Mouse (Mus musculus): ENCODE data around the gene Mterf1b. TPM values are rescaled to one million over a fixed set of nuclear protein-coding genes. Genes with fewer than 3 reads are reported as not detected.
"Not testable (repeated sequence)": the region's sequence is repeated elsewhere in the genome, so short reads cannot be mapped to it uniquely, and the experiment has no call there.

The Mterf1b gene
- 2.9 and 4.1 TPM in 2 replicates for polyA plus RNA-seq (2016; fragmentation: Nextera tagmentation; extraction: Ambion mirVana)

- H3K4me1 ChIP-seq; H3K36me3 ChIP-seq; H3K9me3 ChIP-seq (replicated peaks); H3K27ac ChIP-seq; H3K27me3 ChIP-seq: not testable (repeated sequence)
- 0 out of 2 replicates have a peak within 1 kb of the TSS, but pooled peaks have one; percentile 41 for H3K9ac ChIP-seq
- H3K4me2 ChIP-seq (replicated peaks) = peak within 1 kb of the TSS; percentile 58
- peak within 1 kb of the TSS; percentile 35 for H3K4me3 ChIP-seq
- ATAC-seq (ENCODE audit: low FRiP score) = peak; percentile 98
- 62% methylated on average over 11 of the region's 37 CpGs for WGBS
Observed at GRCm38 (mm10) chr5:4191671-4192480, at the start of gene Mterf1b. Mterf1b (plus strand) TSS chr5:4192367.

- not testable (repeated sequence) for H3K36me3 ChIP-seq; H3K9ac ChIP-seq; H3K4me3 ChIP-seq; ATAC-seq (ENCODE audit: low FRiP score); H3K27me3 ChIP-seq; H3K27ac ChIP-seq; H3K4me1 ChIP-seq; H3K9me3 ChIP-seq (replicated peaks); H3K4me2 ChIP-seq (replicated peaks)
- WGBS = 76% methylated on average over 5 of the region's 5 CpGs
Observed at GRCm38 (mm10) chr5:4159418-4160071, 32.6 kb upstream of the Mterf1b start.

- H3K9me3 ChIP-seq (replicated peaks) = no peaks in the 10 kb centered on the region
- no peak overlapping the region for H3K4me2 ChIP-seq (replicated peaks)
- no peak for ATAC-seq (ENCODE audit: low FRiP score)
- H3K4me3 ChIP-seq = no peak overlapping the region
- H3K9ac ChIP-seq = no peak overlapping the region
- WGBS = 93% methylated on average over 3 of the region's 3 CpGs
- no peak overlapping the region for H3K27ac ChIP-seq
- no peaks in the 10 kb centered on the region for H3K36me3 ChIP-seq
- H3K4me1 ChIP-seq = no peaks in the 10 kb centered on the region
- no peaks in the 10 kb centered on the region for H3K27me3 ChIP-seq
Observed at GRCm38 (mm10) chr5:4161554-4161953, 30.6 kb upstream of the Mterf1b start.

- 68% methylated on average over 7 of the region's 7 CpGs for WGBS
- H3K4me3 ChIP-seq = no peak overlapping the region
- H3K9me3 ChIP-seq (replicated peaks) = no peaks in the 10 kb centered on the region
- no peak overlapping the region for H3K4me2 ChIP-seq (replicated peaks)
- H3K27ac ChIP-seq = no peak overlapping the region
- H3K27me3 ChIP-seq = no peaks in the 10 kb centered on the region
- no peak for ATAC-seq (ENCODE audit: low FRiP score)
- no peaks in the 10 kb centered on the region for H3K4me1 ChIP-seq
- no peaks in the 10 kb centered on the region for H3K36me3 ChIP-seq
- H3K9ac ChIP-seq = no peak overlapping the region
Observed at GRCm38 (mm10) chr5:4162461-4162860, 29.7 kb upstream of the Mterf1b start.

- not testable (repeated sequence) for H3K4me3 ChIP-seq; H3K4me2 ChIP-seq (replicated peaks); H3K9me3 ChIP-seq (replicated peaks); H3K36me3 ChIP-seq; H3K4me1 ChIP-seq; H3K27me3 ChIP-seq; ATAC-seq (ENCODE audit: low FRiP score); H3K27ac ChIP-seq; H3K9ac ChIP-seq
- 63% methylated on average over 6 of the region's 6 CpGs for WGBS
Observed at GRCm38 (mm10) chr5:4167813-4168529, 24.2 kb upstream of the Mterf1b start.

- 85% methylated on average over 4 of the region's 4 CpGs for WGBS
Observed at GRCm38 (mm10) chr5:4168530-4168926, 23.6 kb upstream of the Mterf1b start.

GRCm38 (mm10) chr5:4176421-4176820 lies 15.7 kb upstream of the Mterf1b start:
- H3K9me3 ChIP-seq (replicated peaks); ATAC-seq (ENCODE audit: low FRiP score); H3K4me3 ChIP-seq; H3K27ac ChIP-seq; H3K36me3 ChIP-seq; H3K4me2 ChIP-seq (replicated peaks); H3K4me1 ChIP-seq; H3K9ac ChIP-seq; H3K27me3 ChIP-seq: not testable (repeated sequence)
- WGBS = 83% methylated on average over 3 of the region's 3 CpGs

More at GRCm38 (mm10) chr5:4168530-4168926, 23.6 kb upstream of the Mterf1b start:
- not testable (repeated sequence) for H3K4me2 ChIP-seq (replicated peaks); H3K27ac ChIP-seq; H3K36me3 ChIP-seq; H3K4me1 ChIP-seq; H3K4me3 ChIP-seq; H3K9ac ChIP-seq; H3K27me3 ChIP-seq; H3K9me3 ChIP-seq (replicated peaks)
- peak; percentile 38; the same call in 1 of the 2 replicates for ATAC-seq (ENCODE audit: low FRiP score)

GRCm38 (mm10) chr5:4179364-4179763 lies 12.8 kb upstream of the Mterf1b start:
- H3K36me3 ChIP-seq = no peaks in the 10 kb centered on the region
- H3K9ac ChIP-seq = no peak overlapping the region
- H3K27ac ChIP-seq = no peak overlapping the region
- no peak overlapping the region for H3K4me2 ChIP-seq (replicated peaks)
- no peak overlapping the region for H3K4me3 ChIP-seq
- no peaks in the 10 kb centered on the region for H3K4me1 ChIP-seq
- H3K27me3 ChIP-seq = no peaks in the 10 kb centered on the region
- no peaks in the 10 kb centered on the region for H3K9me3 ChIP-seq (replicated peaks)
- ATAC-seq (ENCODE audit: low FRiP score) = no peak
- WGBS = 83% methylated on average over 6 of the region's 6 CpGs

GRCm38 (mm10) chr5:4186815-4187214 lies 5.4 kb upstream of the Mterf1b start:
- no peak overlapping the region for H3K4me2 ChIP-seq (replicated peaks)
- no peak overlapping the region for H3K27ac ChIP-seq
- H3K4me1 ChIP-seq = no peaks in the 10 kb centered on the region
- no peaks in the 10 kb centered on the region for H3K36me3 ChIP-seq
- ATAC-seq (ENCODE audit: low FRiP score) = no peak
- no peaks in the 10 kb centered on the region for H3K27me3 ChIP-seq
- H3K9me3 ChIP-seq (replicated peaks) = no peaks in the 10 kb centered on the region; the same call in none of the 2 replicates
- 71% methylated on average over 4 of the region's 4 CpGs for WGBS
- H3K4me3 ChIP-seq = no peak overlapping the region
- no peak overlapping the region for H3K9ac ChIP-seq

- 0 out of 2 replicates have a peak overlapping the region, but pooled peaks have one; percentile 41 for H3K9ac ChIP-seq
- ATAC-seq (ENCODE audit: low FRiP score); H3K27me3 ChIP-seq; H3K9me3 ChIP-seq (replicated peaks); H3K27ac ChIP-seq; H3K36me3 ChIP-seq; H3K4me1 ChIP-seq: not testable (repeated sequence)
- 11% methylated on average over 15 of the region's 27 CpGs for WGBS
- peak overlapping the region; percentile 35 for H3K4me3 ChIP-seq
- H3K4me2 ChIP-seq (replicated peaks) = peak overlapping the region; percentile 58
Observed at GRCm38 (mm10) chr5:4192481-4193246, 497 bp downstream of the Mterf1b start.

GRCm38 (mm10) chr5:4193247-4193628 lies 1.1 kb downstream of the Mterf1b start:
- no peak overlapping the region for H3K4me3 ChIP-seq
- H3K4me2 ChIP-seq (replicated peaks) = peak overlapping the region; percentile 58
- no peaks in the 10 kb centered on the region for H3K36me3 ChIP-seq
- H3K9ac ChIP-seq = no peak overlapping the region
- peaks cover 3% of the 10 kb centered on the region for H3K4me1 ChIP-seq
- ATAC-seq (ENCODE audit: low FRiP score) = no peak
- no peaks in the 10 kb centered on the region for H3K27me3 ChIP-seq
- 88% methylated on average over 5 of the region's 5 CpGs for WGBS
- no peak overlapping the region for H3K27ac ChIP-seq
- H3K9me3 ChIP-seq (replicated peaks) = no peaks in the 10 kb centered on the region; the same call in none of the 2 replicates

GRCm38 (mm10) chr5:4194166-4194565 lies 2.0 kb downstream of the Mterf1b start:
- Histone ChIP-seq H3K4me3 (no peak overlapping the region), H3K27ac (no peak overlapping the region), H3K9ac (no peak overlapping the region), H3K9me3 (replicated peaks) (no peaks in the 10 kb centered on the region; the same call in none of the 2 replicates), H3K4me1 (peaks cover 3% of the 10 kb centered on the region), H3K27me3 (no peaks in the 10 kb centered on the region), H3K4me2 (replicated peaks) (no peak overlapping the region), H3K36me3 (no peaks in the 10 kb centered on the region)
- WGBS = 69% methylated on average over 1 of the region's 1 CpGs
- ATAC-seq (ENCODE audit: low FRiP score) = no peak
